Mouse (Mus musculus): ENCODE data around the gene Angptl8.
"Not testable (repeated sequence)": the region's sequence is repeated elsewhere in the genome, so short reads cannot be mapped to it uniquely, and the experiment has no call there.

The Angptl8 gene

GRCm38 (mm10) chr9:21847425-21847824 lies 12.1 kb downstream of the Angptl8 start:
- intact Hi-C loops (cut with DNase I) = no loop called here

- intact Hi-C loops (cut with DNase I) = no loop called here
Observed at GRCm38 (mm10) chr9:21847926-21848325, 12.6 kb downstream of the Angptl8 start.

- intact Hi-C loops (cut with DNase I) = no loop called here
Observed at GRCm38 (mm10) chr9:21849691-21850677, 14.7 kb downstream of the Angptl8 start.

- intact Hi-C loops (cut with DNase I) = no loop called here
Observed at GRCm38 (mm10) chr9:21851084-21851483, 15.8 kb downstream of the Angptl8 start.

GRCm38 (mm10) chr9:21852128-21853091 lies 17.1 kb downstream of the Angptl8 start, which contains the start of gene Dock6:
Gene Dock6, minus strand, starts transcription at chr9:21852635.
- intact Hi-C loops (cut with DNase I) = no loop called here

- intact Hi-C loops (cut with DNase I) = no loop called here
Observed at GRCm38 (mm10) chr9:21853961-21854360, 18.7 kb downstream of the Angptl8 start.

- intact Hi-C loops (cut with DNase I) = loop anchor here (5.0 kb wide), 1 partner anchor 52 kb away; no protein-coding TSS in a partner anchor
Observed at GRCm38 (mm10) chr9:21854894-21855293, 19.6 kb downstream of the Angptl8 start.

- intact Hi-C loops (cut with DNase I) = loop anchor here (5.0 kb wide), 1 partner anchor 50 kb away; no protein-coding TSS in a partner anchor
Observed at GRCm38 (mm10) chr9:21857501-21857900, 22.2 kb downstream of the Angptl8 start.

- intact Hi-C loops (cut with DNase I) = loop anchor here (5.0 kb wide), 1 partner anchor 49 kb away; no protein-coding TSS in a partner anchor
Observed at GRCm38 (mm10) chr9:21858084-21858483, 22.8 kb downstream of the Angptl8 start.

GRCm38 (mm10) chr9:21859606-21860005 lies 24.3 kb downstream of the Angptl8 start:
- intact Hi-C loops (cut with DNase I) = loop anchor here (5.0 kb wide), 1 partner anchor 48 kb away; no protein-coding TSS in a partner anchor

GRCm38 (mm10) chr9:21860349-21860748 lies 25.0 kb downstream of the Angptl8 start:
- intact Hi-C loops (cut with DNase I) = not testable (repeated sequence)

- intact Hi-C loops (cut with DNase I) = no loop called here
Observed at GRCm38 (mm10) chr9:21862181-21862580, 26.9 kb downstream of the Angptl8 start.

GRCm38 (mm10) chr9:21865673-21866398 lies 30.5 kb downstream of the Angptl8 start:
- intact Hi-C loops (cut with DNase I) = no loop called here

- intact Hi-C loops (cut with DNase I) = no loop called here
Observed at GRCm38 (mm10) chr9:21866641-21867040, 31.3 kb downstream of the Angptl8 start.

GRCm38 (mm10) chr9:21867726-21868125 lies 32.4 kb downstream of the Angptl8 start:
- intact Hi-C loops (cut with DNase I) = no loop called here

GRCm38 (mm10) chr9:21869290-21869689 lies 34.0 kb downstream of the Angptl8 start:
- intact Hi-C loops (cut with DNase I) = not testable (repeated sequence)

GRCm38 (mm10) chr9:21870879-21871524 lies 35.7 kb downstream of the Angptl8 start:
- intact Hi-C loops (cut with DNase I) = loop anchor here (2.0 to 10.0 kb wide), 3 partner anchors 30 to 266 kb away; no protein-coding TSS in a partner anchor

GRCm38 (mm10) chr9:21872204-21872603 lies 36.9 kb downstream of the Angptl8 start:
- intact Hi-C loops (cut with DNase I) = loop anchor here (10.0 kb wide), 2 partner anchors 87 to 267 kb away; no protein-coding TSS in a partner anchor

GRCm38 (mm10) chr9:21876601-21877000 lies 41.3 kb downstream of the Angptl8 start:
- intact Hi-C loops (cut with DNase I) = loop anchor here (10.0 kb wide), 2 partner anchors 92 to 272 kb away; no protein-coding TSS in a partner anchor

Data from adrenal gland (tissue).